Mouse (Mus musculus) testis, adult 2 months (tissue): ENCODE results near the gene Tes3-ps. TPM values are rescaled to one million over a fixed set of nuclear protein-coding genes. Genes with fewer than 3 reads are reported as not detected.
A peak's percentile ranks its signal among the peaks of the same experiment; 100 is the strongest.

Source experiments
- H3K27ac ChIP-seq: fragments of 200-500 bp; 2 replicates; pipeline ENCODE4 v1.5.1; 2012; ENCODE audit warnings: low read depth, low read length; ENCODE audit not compliant: control insufficient read depth, insufficient read depth
- H3K27me3 ChIP-seq: fragments of 200-500 bp; 2 replicates; pipeline ENCODE4 v1.6.1; 2012; ENCODE audit warnings: mild to moderate bottlenecking, low read length, moderate library complexity; ENCODE audit not compliant: control insufficient read depth, insufficient read depth
- H3K36me3 ChIP-seq: fragments of 200-500 bp; 2 replicates; pipeline ENCODE4 v1.6.1; 2012; ENCODE audit warnings: mild to moderate bottlenecking, low read length; ENCODE audit not compliant: control insufficient read depth, insufficient read depth
- H3K4me1 ChIP-seq: fragments of 200-500 bp; 2 replicates; pipeline ENCODE4 v1.6.1; 2012; ENCODE audit warnings: low read length; ENCODE audit not compliant: control insufficient read depth, insufficient read depth
- H3K4me3 ChIP-seq: fragments of 200-500 bp; 2 replicates; pipeline ENCODE4 v1.5.1; 2012; ENCODE audit warnings: low read depth, mild to moderate bottlenecking, low read length, moderate library complexity, mixed read lengths; ENCODE audit not compliant: control insufficient read depth
- CTCF ChIP-seq: fragments of 200-500 bp; IDR thresholded peaks from 2 replicates; pipeline ENCODE4 v1.5.1; 2012; ENCODE audit warnings: low read depth, mild to moderate bottlenecking, inconsistent platforms, low read length, moderate library complexity; ENCODE audit not compliant: control insufficient read depth, insufficient read depth, insufficient replicate concordance
- POLR2A ChIP-seq: fragments of 200-500 bp; IDR thresholded peaks from 2 replicates; pipeline ENCODE4 v1.6.1; 2012; ENCODE audit warnings: low read depth, mild to moderate bottlenecking, inconsistent platforms, low read length, moderate library complexity; ENCODE audit not compliant: control insufficient read depth
- polyA plus RNA-seq: library from polyadenylated mRNA; depleted of rRNA; stranded (reverse); fragments of >200 nt; gene quantifications from 2 replicates; pipeline ENCODE4 v1.2.3, GENCODE M21; 2012; rRNA removed

The Tes3-ps gene
- polyA plus RNA-seq, result 0.45 and 0.62 TPM in 2 replicates

DNA sequence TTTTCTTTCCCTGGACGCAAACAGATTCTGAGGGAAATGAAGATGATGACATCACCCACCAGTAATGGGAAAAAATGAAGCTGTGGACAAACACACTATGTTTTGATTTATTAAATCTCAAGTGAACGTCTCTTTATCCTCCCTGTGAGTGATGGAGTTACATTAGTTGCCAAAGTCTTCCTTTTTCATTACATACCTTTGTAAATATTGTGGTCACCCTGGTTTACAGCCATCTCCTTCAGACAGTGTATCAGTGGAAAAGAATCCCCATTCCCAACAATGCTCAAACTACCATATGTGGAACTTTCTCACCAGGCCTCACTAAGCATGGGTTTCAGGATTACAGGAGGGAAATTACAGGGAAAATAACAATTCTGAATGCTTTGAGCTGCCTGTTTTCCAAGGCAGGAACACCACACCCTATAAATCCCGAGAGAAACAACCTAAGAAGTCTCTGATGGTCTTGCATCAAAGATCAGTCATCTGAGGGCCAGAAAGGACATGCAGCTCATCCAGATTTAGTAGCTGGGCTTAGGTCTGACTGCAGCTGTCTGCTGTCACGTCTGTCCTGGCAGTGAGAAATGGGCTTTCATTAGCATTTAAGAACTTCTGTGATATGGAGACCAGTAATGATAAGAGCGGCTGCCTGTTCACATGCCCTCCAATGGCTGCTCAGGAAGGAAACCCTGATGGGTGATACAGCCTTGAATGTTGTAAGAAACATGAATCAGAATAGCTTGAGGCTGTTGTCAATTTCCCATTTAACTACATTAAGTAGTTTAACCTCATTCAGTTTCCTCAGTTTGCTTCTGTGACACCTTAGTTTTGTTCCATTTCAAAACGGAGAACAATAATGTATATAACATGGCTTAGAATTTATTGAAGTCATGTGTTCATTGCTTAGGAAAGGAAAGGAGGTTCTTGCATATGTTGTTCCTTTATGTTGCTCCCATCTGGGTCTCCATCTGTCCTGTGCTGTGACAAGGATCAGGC, at the start of gene Tes3-ps:
Gene Tes3-ps, plus strand, starts transcription at position 943 of the 993 bp plus-strand sequence.
- H3K36me3 ChIP-seq, result no peaks in the 10 kb centered on the region
- no peak within 1 kb of the TSS for H3K4me3 ChIP-seq
- H3K27ac ChIP-seq, result no peak within 1 kb of the TSS
- TF ChIP-seq POLR2A, result no peak
- TF ChIP-seq CTCF, result no peak
- H3K27me3 ChIP-seq, result no peaks in the 10 kb centered on the region
- no peaks in the 10 kb centered on the region for H3K4me1 ChIP-seq

DNA sequence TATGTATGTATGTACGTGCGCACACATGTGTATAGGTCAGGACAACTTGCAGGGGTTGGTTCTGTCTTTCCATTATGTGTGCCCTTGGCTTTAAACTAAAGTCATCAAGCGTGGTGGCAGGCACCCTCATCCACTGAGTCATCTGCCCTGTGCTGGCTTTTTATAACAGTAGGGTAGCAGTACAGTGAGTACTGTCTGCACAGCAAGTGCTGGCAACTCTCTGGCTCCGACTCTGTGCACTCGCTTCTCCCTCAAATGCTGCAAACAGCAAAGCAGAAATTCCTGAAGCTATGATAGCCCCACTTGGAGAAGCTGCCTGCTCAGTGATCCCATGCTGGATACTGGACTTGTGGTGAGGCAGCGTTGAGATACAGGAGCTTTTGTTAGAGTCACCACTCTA, 48.7 kb upstream of the Tes3-ps start:
- no peak for TF ChIP-seq POLR2A
- TF ChIP-seq CTCF, result no peak
- Histone ChIP-seq H3K36me3 (peaks cover 3% of the 10 kb centered on the region), H3K4me1 (no peaks in the 10 kb centered on the region), H3K4me3 (no peak overlapping the region), H3K27me3 (no peaks in the 10 kb centered on the region), H3K27ac (no peak overlapping the region)

DNA sequence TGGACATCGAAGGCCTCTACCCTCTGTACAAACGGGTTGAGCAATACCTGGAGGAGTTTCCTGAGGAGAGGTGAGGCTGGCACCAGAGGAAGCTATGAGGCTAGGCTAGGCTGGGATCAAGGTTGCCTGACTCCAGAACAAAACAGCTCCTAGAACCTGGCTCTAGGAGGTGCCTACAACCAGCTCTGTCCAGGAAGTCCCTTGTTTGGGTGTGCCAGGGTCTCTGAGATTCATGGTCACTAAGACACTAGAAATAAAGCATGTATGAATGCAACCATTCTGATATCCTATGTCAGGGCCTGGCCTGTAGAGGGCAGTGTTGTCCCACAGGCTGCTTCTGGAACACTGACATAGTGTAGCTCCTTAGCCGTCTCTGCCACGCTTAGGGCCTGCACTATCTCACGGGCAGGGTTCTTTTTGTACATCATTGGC, 43.8 kb upstream of the Tes3-ps start:
- Histone ChIP-seq H3K4me3 (no peak overlapping the region), H3K36me3 (peaks cover 3% of the 10 kb centered on the region), H3K4me1 (no peaks in the 10 kb centered on the region), H3K27ac (no peak overlapping the region; the same call in 1 of the 2 replicates), H3K27me3 (no peaks in the 10 kb centered on the region)
- TF ChIP-seq POLR2A (no peak), CTCF (peak; percentile 81; the same call in 1 of the 2 replicates)

DNA sequence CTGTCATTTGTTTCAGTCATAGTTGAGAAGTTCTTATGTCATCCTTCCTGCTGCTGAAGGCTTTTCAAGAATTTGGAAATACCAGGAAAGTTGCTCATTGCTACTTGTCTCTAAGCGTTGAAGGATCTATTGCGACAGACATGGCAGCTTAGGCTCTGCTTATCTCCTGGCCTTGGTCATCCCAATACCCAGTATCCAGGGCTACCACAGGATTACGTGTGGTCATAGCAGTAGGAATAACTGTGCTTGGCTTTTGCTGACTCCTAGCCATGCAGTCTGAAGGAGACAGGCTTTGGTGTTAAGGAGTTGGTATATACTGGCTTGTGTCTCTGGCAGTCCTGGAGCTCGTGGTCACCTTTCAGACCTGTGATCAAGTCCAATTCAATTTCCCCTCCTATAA, 32.8 kb upstream of the Tes3-ps start:
- Histone ChIP-seq H3K4me3 (no peak overlapping the region), H3K36me3 (peaks cover 1% of the 10 kb centered on the region; the same call in 1 of the 2 replicates), H3K27ac (peak overlapping the region; percentile 67), H3K4me1 (no peaks in the 10 kb centered on the region; the same call in 1 of the 2 replicates), H3K27me3 (no peaks in the 10 kb centered on the region)
- TF ChIP-seq POLR2A, result no peak

DNA sequence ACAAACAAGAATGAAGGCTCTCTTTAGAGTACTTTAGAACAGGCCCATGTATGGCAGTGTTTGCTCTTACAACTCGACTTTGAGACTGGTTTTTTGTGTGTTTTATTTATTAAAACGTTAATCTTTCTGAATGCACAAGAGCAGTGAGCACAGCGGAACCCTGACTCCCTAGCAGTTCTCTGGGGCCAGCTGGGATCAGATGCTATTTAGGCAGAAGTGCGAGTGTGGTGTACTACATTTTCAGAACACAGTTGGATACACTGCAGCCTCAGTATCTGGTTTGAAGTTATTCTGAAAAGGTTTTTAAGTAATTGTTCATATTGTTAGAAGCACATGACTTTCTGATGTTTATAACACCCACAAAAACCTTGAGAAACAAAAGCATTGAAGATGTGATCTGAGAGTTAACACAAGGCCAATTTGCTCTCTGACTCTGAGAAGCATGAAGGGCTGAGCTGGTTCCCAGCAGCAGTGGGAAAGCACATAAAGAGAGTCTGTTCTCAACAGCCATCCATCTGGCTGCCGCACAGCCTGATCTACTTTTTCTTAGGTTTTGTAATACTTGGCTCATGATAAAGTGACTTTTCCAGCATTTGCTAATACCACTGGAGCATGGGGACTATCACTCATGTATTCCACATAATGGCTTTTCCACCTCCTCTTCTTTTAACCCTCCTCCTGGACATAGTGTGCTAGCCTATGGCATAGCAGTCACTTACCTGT, 32.3 kb upstream of the Tes3-ps start:
- H3K27me3 ChIP-seq, result no peaks in the 10 kb centered on the region
- no peak overlapping the region for H3K4me3 ChIP-seq
- TF ChIP-seq CTCF, result no peak
- TF ChIP-seq POLR2A, result no peak
- no peaks in the 10 kb centered on the region; the same call in 1 of the 2 replicates for H3K4me1 ChIP-seq
- H3K27ac ChIP-seq, result peak overlapping the region; percentile 71
- peaks cover 1% of the 10 kb centered on the region; the same call in 1 of the 2 replicates for H3K36me3 ChIP-seq

DNA sequence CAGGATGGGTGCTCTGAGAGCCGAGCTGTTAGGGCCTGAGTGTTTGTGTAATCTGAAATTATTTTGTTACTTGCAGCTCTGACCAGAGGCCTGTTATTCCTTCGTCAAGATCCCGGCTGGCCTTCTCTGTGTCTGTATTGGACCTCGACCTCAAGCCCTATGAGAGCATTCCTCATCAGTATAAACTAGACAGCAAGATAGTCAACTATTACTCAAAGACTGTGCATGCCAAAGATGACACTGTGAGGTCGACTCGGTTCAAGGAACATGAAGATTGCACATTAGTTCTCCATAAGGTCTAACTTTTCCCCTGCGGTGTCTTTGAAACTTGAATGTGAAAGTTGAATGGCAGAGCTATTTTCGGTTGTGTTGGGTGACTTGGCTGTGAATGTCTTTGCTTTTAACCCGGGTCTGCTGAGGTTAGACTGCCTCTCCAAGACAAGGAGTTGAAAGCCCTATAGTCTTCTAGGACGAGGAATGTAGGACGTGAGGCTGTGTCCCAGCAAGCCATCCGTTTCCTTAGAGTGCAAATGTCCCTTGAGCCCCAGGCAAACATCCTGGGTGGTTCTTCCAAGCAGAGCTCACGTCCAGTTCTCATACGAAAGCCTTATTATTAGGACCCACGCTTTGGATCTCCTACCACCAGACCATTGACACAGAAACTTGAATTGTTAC, 31.5 kb upstream of the Tes3-ps start:
- no peaks in the 10 kb centered on the region for H3K27me3 ChIP-seq
- H3K27ac ChIP-seq, result peak overlapping the region; percentile 71
- H3K36me3 ChIP-seq, result peaks cover 1% of the 10 kb centered on the region; the same call in 1 of the 2 replicates
- no peak overlapping the region for H3K4me3 ChIP-seq
- TF ChIP-seq POLR2A, result no peak
- TF ChIP-seq CTCF, result no peak
- no peaks in the 10 kb centered on the region; the same call in 1 of the 2 replicates for H3K4me1 ChIP-seq

DNA sequence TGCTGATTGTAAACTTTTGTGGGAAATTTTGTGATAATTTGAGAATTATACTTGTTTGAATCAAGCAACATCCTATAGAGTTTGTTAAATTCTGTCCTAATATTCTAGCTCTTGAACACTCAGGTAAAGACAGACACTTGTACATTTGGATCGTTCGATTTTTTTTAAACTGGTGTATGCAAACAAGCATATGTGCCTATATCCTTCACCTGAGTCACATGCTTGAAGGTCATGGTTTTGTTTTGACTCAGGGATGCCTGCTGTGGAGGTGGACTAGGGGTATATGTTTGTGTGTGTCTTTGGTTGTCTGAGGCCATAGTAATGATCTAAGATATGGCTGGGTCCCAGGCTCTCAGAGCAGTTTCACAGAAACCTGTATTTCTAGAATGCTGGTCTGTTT, 30.2 kb upstream of the Tes3-ps start:
- H3K27ac ChIP-seq, result no peak overlapping the region
- H3K27me3 ChIP-seq, result no peaks in the 10 kb centered on the region
- H3K4me3 ChIP-seq, result no peak overlapping the region
- H3K36me3 ChIP-seq, result peaks cover 1% of the 10 kb centered on the region; the same call in 1 of the 2 replicates
- TF ChIP-seq POLR2A, result no peak
- TF ChIP-seq CTCF, result no peak
- no peaks in the 10 kb centered on the region; the same call in 1 of the 2 replicates for H3K4me1 ChIP-seq
